Mouse (Mus musculus): ENCODE data around the gene Tubb1.

Tubb1 gene

GRCm38 (mm10) chr2:174502321-174502720 lies 51.8 kb downstream of the Tubb1 start:
- no peak for DNase-seq (ENCODE audit: low read depth, low spot score)

GRCm38 (mm10) chr2:174502831-174503460 lies 52.5 kb downstream of the Tubb1 start:
- DNase-seq (ENCODE audit: low read depth, low spot score): peak; percentile 30
